Mouse (Mus musculus) heart, postnatal 0 days (tissue): ENCODE data around the gene Osbp2.

Experiments
- CTCF ChIP-seq: IDR thresholded peaks from 2 replicates; pipeline ENCODE4 v1.5.1; 2016; ENCODE audit warnings: antibody characterized with exemption, control low read depth, low read depth
- EP300 ChIP-seq: IDR thresholded peaks from 2 replicates; pipeline ENCODE4 v1.6.1; 2016; ENCODE audit warnings: antibody characterized with exemption, low read depth

GRCm38 (mm10) chr11:3691746-3692145 is 172.0 kb downstream of the Osbp2 start:
- no peak for TF ChIP-seq CTCF
- no peak for TF ChIP-seq EP300
